In the genomic region with DNA sequence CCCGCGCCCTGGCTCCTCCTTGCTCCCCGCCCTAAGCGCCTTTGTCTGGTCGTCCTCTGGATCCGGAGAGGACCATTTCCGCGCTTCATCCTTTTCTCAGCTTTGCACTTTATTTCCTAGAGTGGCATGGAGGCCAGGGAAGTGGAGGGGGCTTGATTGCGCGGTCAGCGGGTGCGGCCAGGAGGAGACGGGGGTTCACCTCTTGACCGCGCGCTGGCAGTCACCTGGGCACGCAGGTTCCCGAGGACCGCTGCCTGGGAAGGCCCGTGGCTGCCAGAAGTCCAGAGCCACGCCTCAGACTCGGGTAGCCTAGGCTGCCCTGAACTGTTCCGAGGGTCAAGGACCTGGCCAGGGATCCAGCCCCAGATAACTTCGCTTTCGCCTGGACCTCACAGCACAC, we compare ENCODE assay signal across 14 mouse cellular contexts. TPM values are rescaled to one million over a fixed set of nuclear protein-coding genes. Genes with fewer than 3 reads are reported as not detected.
DNase-seq lines count a peak whose midpoint lies in the region; ATAC-seq and TF ChIP-seq lines count a peak whose summit lies in the region.
"Not testable (repeated sequence)": the region's sequence is repeated elsewhere in the genome, so short reads cannot be mapped to it uniquely, and the experiment has no call there.
"Had no signal": no experiment of that assay in that cellular context is flagged by ENCODE, and none has a peak within 500 bp of the region (broad histone marks: within the 10 kb centered on the region; RNA-seq: fewer than 3 reads in every experiment).

No protein-coding gene starts in this region.

- H3K4me1 ChIP-seq in ES-Bruce4 (ENCODE audit: control insufficient read depth, insufficient read depth, low read length); embryonic facial prominence, embryonic 13.5 days; forebrain, postnatal 0 days (ENCODE audit: insufficient read depth); heart, postnatal 0 days (ENCODE audit: control insufficient read depth, insufficient read depth); intestine, embryonic 15.5 days (replicated peaks); limb, embryonic 12.5 days (replicated peaks); midbrain, embryonic 12.5 days; neural tube, embryonic 14.5 days (ENCODE audit: control insufficient read depth, insufficient read depth, low read length): not testable (repeated sequence)

- not testable (repeated sequence) for H3K9ac ChIP-seq in ES-Bruce4 (ENCODE audit: low read depth, poor library complexity, severe bottlenecking); embryonic facial prominence, embryonic 13.5 days; heart, postnatal 0 days (replicated peaks; ENCODE audit: low read depth, low read length); intestine, embryonic 15.5 days; limb, embryonic 12.5 days (replicated peaks); midbrain, embryonic 12.5 days (replicated peaks); neural tube, embryonic 14.5 days (replicated peaks; ENCODE audit: low read depth, low read length)
- H3K9ac ChIP-seq in forebrain, postnatal 0 days, result peak overlapping the region; percentile 44

- not testable (repeated sequence) for H3K9me3 ChIP-seq in ES-Bruce4 (replicated peaks; ENCODE audit: control insufficient read depth, insufficient read depth, low read length, poor library complexity, severe bottlenecking); embryonic facial prominence, embryonic 13.5 days; forebrain, postnatal 0 days (ENCODE audit: low read length); heart, postnatal 0 days (replicated peaks; ENCODE audit: control insufficient read depth, low read length); intestine, embryonic 15.5 days; limb, embryonic 12.5 days; midbrain, embryonic 12.5 days; neural tube, embryonic 14.5 days (ENCODE audit: control insufficient read depth, low read length)

- not testable (repeated sequence) for TF ChIP-seq EP300 in ES-Bruce4 (IDR thresholded peaks at IDR 0.05; ENCODE audit: insufficient read depth, low read depth, low read length); heart, postnatal 0 days (IDR thresholded peaks at IDR 0.05; ENCODE audit: low read depth)

- not testable (repeated sequence) for TF ChIP-seq POLR2A in ES-Bruce4 (IDR thresholded peaks at IDR 0.05; ENCODE audit: insufficient read depth, low read length)

- peak overlapping the region; percentile 49; the same call in 1 of the 2 replicates for H3K4me3 ChIP-seq in ES-Bruce4 (ENCODE audit: low read depth, low read length)
- peak overlapping the region; percentile 38 for H3K4me3 ChIP-seq in embryonic facial prominence, embryonic 13.5 days
- peak overlapping the region; percentile 27 for H3K4me3 ChIP-seq in forebrain, postnatal 0 days (ENCODE audit: low read depth, low read length)
- H3K4me3 ChIP-seq in heart, postnatal 0 days (ENCODE audit: low read depth, low read length), result not testable (repeated sequence)
- peak overlapping the region; percentile 23 for H3K4me3 ChIP-seq in intestine, embryonic 15.5 days (replicated peaks)
- H3K4me3 ChIP-seq in limb, embryonic 12.5 days (replicated peaks), result peak overlapping the region; percentile 32
- H3K4me3 ChIP-seq in midbrain, embryonic 12.5 days, result peak overlapping the region; percentile 38
- H3K4me3 ChIP-seq in neural tube, embryonic 14.5 days (ENCODE audit: low read depth, low read length), result peak overlapping the region; percentile 23; the same call in 1 of the 2 replicates

- H3K4me2 ChIP-seq in embryonic facial prominence, embryonic 13.5 days, result peak overlapping the region; percentile 58
- peak overlapping the region; percentile 55 for H3K4me2 ChIP-seq in forebrain, postnatal 0 days (ENCODE audit: low read depth)
- 0 out of 2 replicates have a peak overlapping the region, but pooled peaks have one; percentile 25 for H3K4me2 ChIP-seq in heart, postnatal 0 days (ENCODE audit: low read depth, low read length)
- H3K4me2 ChIP-seq in intestine, embryonic 15.5 days (replicated peaks), result peak overlapping the region; percentile 56
- H3K4me2 ChIP-seq in limb, embryonic 12.5 days, result peak overlapping the region; percentile 51
- H3K4me2 ChIP-seq in midbrain, embryonic 12.5 days (replicated peaks), result peak overlapping the region; percentile 55
- peak overlapping the region; percentile 35 for H3K4me2 ChIP-seq in neural tube, embryonic 14.5 days (ENCODE audit: low read depth, low read length)

- ATAC-seq in embryonic facial prominence, embryonic 13.5 days (ENCODE audit: insufficient number of reproducible peaks, insufficient read depth, low FRiP score, low TSS enrichment, low read depth); forebrain, postnatal 0 days; heart, postnatal 0 days (ENCODE audit: insufficient read depth, low read depth); intestine, embryonic 15.5 days; limb, embryonic 12.5 days (ENCODE audit: insufficient number of reproducible peaks, insufficient read depth, low FRiP score, low TSS enrichment, low read depth); midbrain, embryonic 12.5 days (ENCODE audit: low FRiP score, low read depth); neural tube, embryonic 14.5 days (ENCODE audit: low read depth): not testable (repeated sequence)

- H3K27me3 ChIP-seq in ES-Bruce4 (ENCODE audit: control insufficient read depth, insufficient read depth, low read length, poor library complexity, severe bottlenecking); embryonic facial prominence, embryonic 13.5 days; forebrain, postnatal 0 days (ENCODE audit: insufficient read depth, low read length); heart, postnatal 0 days (ENCODE audit: control insufficient read depth, insufficient read depth, low read length); intestine, embryonic 15.5 days (replicated peaks); limb, embryonic 12.5 days; midbrain, embryonic 12.5 days; neural tube, embryonic 14.5 days (ENCODE audit: control insufficient read depth, insufficient read depth, low read length): not testable (repeated sequence)

- TF ChIP-seq CTCF in ES-Bruce4 (IDR thresholded peaks at IDR 0.05; ENCODE audit: low read depth, low read length); forebrain, postnatal 0 days (IDR thresholded peaks at IDR 0.05; ENCODE audit: low read depth); heart, postnatal 0 days (IDR thresholded peaks at IDR 0.05; ENCODE audit: low read depth): not testable (repeated sequence)

- H3K27ac ChIP-seq in ES-Bruce4 (ENCODE audit: insufficient read depth, low read length); embryonic facial prominence, embryonic 13.5 days; forebrain, postnatal 0 days (ENCODE audit: low read depth, low read length); heart, postnatal 0 days (ENCODE audit: low read depth); intestine, embryonic 15.5 days; limb, embryonic 12.5 days; midbrain, embryonic 12.5 days (replicated peaks); neural tube, embryonic 14.5 days (ENCODE audit: low read depth, low read length): not testable (repeated sequence)

- H3K36me3 ChIP-seq in ES-Bruce4 (ENCODE audit: control insufficient read depth, insufficient read depth, low read length, poor library complexity, severe bottlenecking); embryonic facial prominence, embryonic 13.5 days; forebrain, postnatal 0 days (ENCODE audit: insufficient read depth); heart, postnatal 0 days (replicated peaks; ENCODE audit: control insufficient read depth, insufficient read depth, low read length); intestine, embryonic 15.5 days; limb, embryonic 12.5 days; midbrain, embryonic 12.5 days; neural tube, embryonic 14.5 days (ENCODE audit: control insufficient read depth, insufficient read depth, low read length): not testable (repeated sequence)

- peak; percentile 0 for DNase-seq in forebrain, postnatal 0 days
- not testable (repeated sequence) for DNase-seq in heart, postnatal 0 days (ENCODE audit: low spot score)

- WGBS in embryonic facial prominence, embryonic 13.5 days, result 2% methylated on average over 17 of the region's 25 CpGs
- 5% methylated on average over 16 of the region's 25 CpGs for WGBS in forebrain, postnatal 0 days
- WGBS in heart, postnatal 0 days, result 8% methylated on average over 16 of the region's 25 CpGs
- WGBS in intestine, embryonic 15.5 days, result 4% methylated on average over 18 of the region's 25 CpGs
- under 1% methylated on average over 16 of the region's 25 CpGs for WGBS in limb, embryonic 12.5 days
- WGBS in midbrain, embryonic 12.5 days, result 2% methylated on average over 18 of the region's 25 CpGs
- WGBS in neural tube, embryonic 14.5 days, result 3% methylated on average over 15 of the region's 25 CpGs

RNA-seq across cellular contexts. Expression of a gene that starts 17.9 kb away (rescaled TPM):
- polyA plus RNA-seq in ES-Bruce4 (2011; ENCODE audit: insufficient read depth, insufficient read length, low read depth, missing spikeins), result not detected in 2 replicates
- not detected in 2 replicates for polyA plus RNA-seq in embryonic facial prominence, embryonic 13.5 days (2015; fragmentation: Nextera tagmentation; extraction: Ambion mirVana)
- total RNA-seq in forebrain, postnatal 0 days (2014; rRNA removed), result not detected in 2 replicates
- not detected in 2 replicates for polyA plus RNA-seq in forebrain, postnatal 0 days (2015; fragmentation: Nextera tagmentation; extraction: Ambion mirVana)
- total RNA-seq in heart, postnatal 0 days (2014; rRNA removed; ENCODE audit: low replicate concordance), result not detected in 2 replicates
- polyA plus RNA-seq in heart, postnatal 0 days (2015; fragmentation: Nextera tagmentation; extraction: Ambion mirVana), result not detected in 2 replicates
- not detected in 2 replicates for polyA plus RNA-seq in intestine, embryonic 15.5 days (2015; fragmentation: Nextera tagmentation; extraction: Ambion mirVana)
- not detected in 2 replicates for polyA plus RNA-seq in limb, embryonic 12.5 days (2016; fragmentation: Nextera tagmentation; extraction: Ambion mirVana)
- not detected in 2 replicates for polyA plus RNA-seq in midbrain, embryonic 12.5 days (2016; fragmentation: Nextera tagmentation; extraction: Ambion mirVana)
- not detected in 2 replicates for polyA plus RNA-seq in neural tube, embryonic 14.5 days (2014; fragmentation: Nextera tagmentation; extraction: Ambion mirVana)
- total RNA-seq: adrenal gland, adult 18-20 months; gastrocnemius, postnatal 14 days; heart, postnatal 10 days; liver, adult 2 months; megakaryocyte-erythroid progenitor cell, adult 5-6 weeks had no signal
- polyA plus RNA-seq: large intestine, adult 2 months; liver, adult 2 months had no signal

RNA-seq across cellular contexts. Expression of a gene that starts 55.8 kb away (rescaled TPM):
- polyA plus RNA-seq in ES-Bruce4 (2011; ENCODE audit: insufficient read depth, insufficient read length, low read depth, missing spikeins), result not detected in 2 replicates
- not detected in 2 replicates for polyA plus RNA-seq in embryonic facial prominence, embryonic 13.5 days (2015; fragmentation: Nextera tagmentation; extraction: Ambion mirVana)
- not detected in 2 replicates for total RNA-seq in forebrain, postnatal 0 days (2014; rRNA removed)
- polyA plus RNA-seq in forebrain, postnatal 0 days (2015; fragmentation: Nextera tagmentation; extraction: Ambion mirVana), result not detected in 2 replicates
- total RNA-seq in heart, postnatal 0 days (2014; rRNA removed; ENCODE audit: low replicate concordance), result not detected in 2 replicates
- not detected in 2 replicates for polyA plus RNA-seq in heart, postnatal 0 days (2015; fragmentation: Nextera tagmentation; extraction: Ambion mirVana)
- polyA plus RNA-seq in intestine, embryonic 15.5 days (2015; fragmentation: Nextera tagmentation; extraction: Ambion mirVana), result not detected in 2 replicates
- not detected in 2 replicates for polyA plus RNA-seq in limb, embryonic 12.5 days (2016; fragmentation: Nextera tagmentation; extraction: Ambion mirVana)
- polyA plus RNA-seq in midbrain, embryonic 12.5 days (2016; fragmentation: Nextera tagmentation; extraction: Ambion mirVana), result not detected in 2 replicates
- polyA plus RNA-seq in neural tube, embryonic 14.5 days (2014; fragmentation: Nextera tagmentation; extraction: Ambion mirVana), result not detected in 2 replicates
- total RNA-seq: adrenal gland, adult 18-20 months; gastrocnemius, postnatal 14 days; heart, postnatal 10 days; liver, adult 2 months; megakaryocyte-erythroid progenitor cell, adult 5-6 weeks had no signal
- polyA plus RNA-seq: large intestine, adult 2 months; liver, adult 2 months had no signal
